Mouse (Mus musculus) small intestine, adult 2 months (tissue): ENCODE results near the gene Megf6.

Experiments used
- CTCF ChIP-seq: fragments of 200-500 bp; IDR thresholded peaks from 2 replicates; pipeline ENCODE4 v1.5.1; 2012; ENCODE audit warnings: low read depth, mild to moderate bottlenecking, control low read depth, inconsistent platforms, low read length, moderate library complexity, mixed read lengths; ENCODE audit not compliant: insufficient replicate concordance, insufficient read length; ENCODE audit errors: extremely low read depth
- POLR2A ChIP-seq: fragments of 200-500 bp; IDR thresholded peaks from 2 replicates; pipeline ENCODE4 v1.6.1; 2012; ENCODE audit warnings: low read depth, mild to moderate bottlenecking, control low read depth, inconsistent platforms, low read length, moderate library complexity

GRCm38 (mm10) chr4:154122374-154122773 lies 48.2 kb upstream of the Megf6 start:
- TF ChIP-seq CTCF (no peak), POLR2A (no peak)
